21 mouse cellular contexts compared by ENCODE assay signal in the genomic region with DNA sequence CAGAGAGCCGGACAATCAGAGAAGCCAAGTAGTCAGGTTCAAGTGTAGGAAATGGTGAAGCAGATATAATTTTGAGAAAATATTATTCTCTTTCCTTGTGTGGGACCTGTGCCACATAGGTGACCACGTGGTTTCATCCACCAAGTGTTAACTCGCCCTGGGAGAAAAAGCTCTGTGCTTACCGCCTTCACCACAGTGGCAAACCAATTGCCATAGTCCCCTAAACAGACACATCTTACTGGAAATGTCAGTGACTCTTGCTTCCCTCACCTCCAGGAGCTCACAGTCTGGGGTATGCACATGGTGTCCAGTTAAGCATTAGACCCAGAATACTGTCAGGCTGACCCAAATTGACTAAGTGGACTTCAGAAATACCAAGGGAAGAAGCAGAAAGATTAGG.
DNase-seq lines count a peak whose midpoint lies in the region; ATAC-seq and TF ChIP-seq lines count a peak whose summit lies in the region.
"Had no signal": no experiment of that assay in that cellular context is flagged by ENCODE, and none has a peak within 500 bp of the region (broad histone marks: within the 10 kb centered on the region; RNA-seq: fewer than 3 reads in every experiment).

No protein-coding gene starts in this region.

- 0 out of 2 replicates have a peak overlapping the region, but pooled peaks have one; percentile 2 for H3K27ac ChIP-seq in forebrain, embryonic 10.5 days
- H3K27ac ChIP-seq in forebrain, embryonic 16.5 days (ENCODE audit: low read length): no peak overlapping the region
- H3K27ac ChIP-seq in heart, embryonic 13.5 days (replicated peaks): 0 out of 2 replicates have a peak overlapping the region, but pooled peaks have one; percentile 59
- H3K27ac ChIP-seq in heart, adult 2 months: no peak overlapping the region
- H3K27ac ChIP-seq in thymus, adult 2 months (ENCODE audit: control insufficient read depth, insufficient read depth, low read length): peak overlapping the region; percentile 93
- H3K27ac ChIP-seq: embryonic facial prominence, embryonic 12.5 days; hindbrain, embryonic 13.5 days; hindbrain, postnatal 0 days; intestine, embryonic 15.5 days had no signal

- H3K9ac ChIP-seq in forebrain, embryonic 16.5 days (replicated peaks; ENCODE audit: low read depth, low read length): no peak overlapping the region
- no peak overlapping the region for H3K9ac ChIP-seq in heart, embryonic 13.5 days
- no peak overlapping the region for H3K9ac ChIP-seq in heart, adult 2 months (ENCODE audit: low read depth, low read length)
- H3K9ac ChIP-seq: embryonic facial prominence, embryonic 12.5 days; forebrain, postnatal 0 days; hindbrain, embryonic 13.5 days; intestine, embryonic 15.5 days had no signal

- H3K4me3 ChIP-seq in forebrain, embryonic 10.5 days: no peak overlapping the region
- H3K4me3 ChIP-seq in forebrain, embryonic 16.5 days (replicated peaks; ENCODE audit: low read length): no peak overlapping the region
- no peak overlapping the region for H3K4me3 ChIP-seq in heart, embryonic 13.5 days
- H3K4me3 ChIP-seq in heart, adult 2 months: no peak overlapping the region
- H3K4me3 ChIP-seq in thymus, adult 2 months (ENCODE audit: control insufficient read depth, insufficient read depth, low read length): no peak overlapping the region
- H3K4me3 ChIP-seq: embryonic facial prominence, embryonic 12.5 days; hindbrain, embryonic 13.5 days; intestine, embryonic 15.5 days had no signal

- H3K4me1 ChIP-seq in forebrain, embryonic 10.5 days: peaks cover 60% of the 10 kb centered on the region
- peaks cover 86% of the 10 kb centered on the region for H3K4me1 ChIP-seq in forebrain, embryonic 16.5 days (replicated peaks; ENCODE audit: control insufficient read depth, insufficient read depth, low read length)
- H3K4me1 ChIP-seq in heart, embryonic 13.5 days: peaks cover 76% of the 10 kb centered on the region
- no peaks in the 10 kb centered on the region for H3K4me1 ChIP-seq in heart, adult 2 months (ENCODE audit: control insufficient read depth, insufficient read depth, low read length)
- H3K4me1 ChIP-seq in thymus, adult 2 months (replicated peaks; ENCODE audit: control insufficient read depth, insufficient read depth, low read length): peaks cover 90% of the 10 kb centered on the region

- no peak for TF ChIP-seq CTCF in heart, adult 2 months (IDR thresholded peaks at IDR 0.05)
- no peak for TF ChIP-seq CTCF in thymus, adult 2 months (IDR thresholded peaks at IDR 0.05; ENCODE audit: borderline replicate concordance, control insufficient read depth, extremely low read depth, insufficient read depth, low read length, poor library complexity)

- TF ChIP-seq POLR2A in heart, adult 2 months (IDR thresholded peaks at IDR 0.05; ENCODE audit: insufficient read depth, low read depth, low read length): no peak
- TF ChIP-seq POLR2A in thymus, adult 2 months (IDR thresholded peaks at IDR 0.05; ENCODE audit: control insufficient read depth, extremely low read depth, insufficient read depth, low read length, poor library complexity): no peak

- WGBS in forebrain, embryonic 10.5 days: 80% methylated on average over 4 of the region's 4 CpGs
- 80% methylated on average over 4 of the region's 4 CpGs for WGBS in forebrain, embryonic 16.5 days
- 79% methylated on average over 4 of the region's 4 CpGs for WGBS in heart, embryonic 13.5 days
- WGBS in heart, adult 2 months: 89% methylated on average over 4 of the region's 4 CpGs
- WGBS in thymus, adult 2 months: 55% methylated on average over 4 of the region's 4 CpGs

- H3K27me3 ChIP-seq in forebrain, embryonic 10.5 days (ENCODE audit: poor library complexity, severe bottlenecking): no peaks in the 10 kb centered on the region
- H3K27me3 ChIP-seq in forebrain, embryonic 16.5 days (replicated peaks; ENCODE audit: control insufficient read depth, insufficient read depth, low read length): no peaks in the 10 kb centered on the region
- H3K27me3 ChIP-seq in heart, embryonic 13.5 days (replicated peaks): peaks cover 6% of the 10 kb centered on the region; the same call in 1 of the 2 replicates
- no peaks in the 10 kb centered on the region for H3K27me3 ChIP-seq in heart, adult 2 months (ENCODE audit: control insufficient read depth, insufficient read depth, low read length)
- H3K27me3 ChIP-seq in thymus, adult 2 months (ENCODE audit: control insufficient read depth, insufficient read depth, low read length): no peaks in the 10 kb centered on the region
- H3K27me3 ChIP-seq: embryonic facial prominence, embryonic 12.5 days; intestine, embryonic 15.5 days had no signal

- H3K9me3 ChIP-seq in forebrain, embryonic 10.5 days: no peaks in the 10 kb centered on the region
- H3K9me3 ChIP-seq in forebrain, embryonic 16.5 days (ENCODE audit: control insufficient read depth, low read length): no peaks in the 10 kb centered on the region
- no peaks in the 10 kb centered on the region for H3K9me3 ChIP-seq in heart, embryonic 13.5 days
- H3K9me3 ChIP-seq: embryonic facial prominence, embryonic 12.5 days; hindbrain, embryonic 13.5 days; intestine, embryonic 15.5 days had no signal

- TF ChIP-seq EP300 in heart, adult 2 months (IDR thresholded peaks at IDR 0.05; ENCODE audit: insufficient read depth, low read depth, low read length): no peak

- H3K79me2 ChIP-seq in heart, adult 2 months (replicated peaks; ENCODE audit: control insufficient read depth, insufficient read depth, low read length): no peaks in the 10 kb centered on the region

- no peak for ATAC-seq in forebrain, embryonic 16.5 days
- no peak for ATAC-seq in heart, embryonic 13.5 days (ENCODE audit: extremely low read depth, insufficient number of reproducible peaks, low FRiP score, low TSS enrichment)
- ATAC-seq: forebrain, postnatal 0 days; hindbrain, postnatal 0 days; intestine, embryonic 15.5 days had no signal

- intact Hi-C loops in heart, adult 2 months (cut with DNase I): no loop called here

- DNase-seq in forebrain, embryonic 10.5 days (ENCODE audit: extremely low spot score, low spot score): no peak
- no peak for DNase-seq in heart, adult 2 months
- no peak for DNase-seq in thymus, adult 2 months
- DNase-seq in thymus, postnatal 14 days: no peak
- DNase-seq in spleen, adult 18-20 months: no peak
- DNase-seq: adrenal gland, postnatal 10 days; B cell, adult 2 months; cerebellum, adult 11 months; cerebellum, adult 8-10 months; cerebellum, postnatal 14 days; embryo, embryonic 11 days; forebrain, postnatal 0 days; gastrocnemius, postnatal 14 days; heart, postnatal 10 days; kidney, adult 18-20 months had no signal

- H3K4me2 ChIP-seq in forebrain, embryonic 16.5 days (ENCODE audit: low read length): no peak overlapping the region
- no peak overlapping the region for H3K4me2 ChIP-seq in heart, embryonic 13.5 days
- H3K4me2 ChIP-seq: embryonic facial prominence, embryonic 12.5 days; hindbrain, embryonic 13.5 days; intestine, embryonic 15.5 days had no signal

- no peaks in the 10 kb centered on the region for H3K36me3 ChIP-seq in forebrain, embryonic 10.5 days (replicated peaks)
- H3K36me3 ChIP-seq in forebrain, embryonic 16.5 days (ENCODE audit: control insufficient read depth, insufficient read depth): no peaks in the 10 kb centered on the region
- H3K36me3 ChIP-seq in heart, embryonic 13.5 days: no peaks in the 10 kb centered on the region
- H3K36me3 ChIP-seq in heart, adult 2 months (ENCODE audit: control insufficient read depth, insufficient read depth, low read length): no peaks in the 10 kb centered on the region
- peaks cover 4% of the 10 kb centered on the region; the same call in 1 of the 2 replicates for H3K36me3 ChIP-seq in thymus, adult 2 months (ENCODE audit: control insufficient read depth, insufficient read depth, low read length)
- H3K36me3 ChIP-seq: embryonic facial prominence, embryonic 12.5 days; hindbrain, embryonic 13.5 days; intestine, embryonic 15.5 days had no signal

Comparison
In these comparisons a context has a peak if more than half of its experiments do, and no peak if none do; other contexts are left out.
1. H3K27ac ChIP-seq: peak in forebrain, embryonic 10.5 days (single experiment), heart, embryonic 13.5 days (single experiment) and thymus, adult 2 months (single experiment); none in forebrain, embryonic 16.5 days (single experiment) and heart, adult 2 months (single experiment).